Mouse (Mus musculus) left cerebral cortex, postnatal 25 days (tissue): Measurements from ENCODE around the gene Lrrc1. TPM values are rescaled to one million over a fixed set of nuclear protein-coding genes. Genes with fewer than 3 reads are reported as not detected.
A peak's percentile ranks its signal among the peaks of the same experiment; 100 is the strongest.
"Not testable (repeated sequence)": the region's sequence is repeated elsewhere in the genome, so short reads cannot be mapped to it uniquely, and the experiment has no call there.

ENCODE experiments used
- DNase-seq, 2 experiments: peaks; one replicate each; pipeline ENCODE4 v3.0.0; 2022; ENCODE audit warnings: low spot score in 2 of 2, mixed read lengths in 1 of 2
- intact Hi-C: fragments of 180-260 bp; cut with DNase I; formaldehyde crosslinking; loops from one replicate; pipeline ENCODE4 v1.15.1; 2025
- total RNA-seq, 2 experiments: library from RNA; stranded (reverse); gene quantifications; 2 replicates each; pipeline ENCODE4 v1.2.3; 2021

The Lrrc1 gene
- total RNA-seq, result 1 to 10 TPM; 4.5 to 9.2 TPM

- intact Hi-C loops, result loop anchor here (1.0 kb wide), 2 partner anchors 206 to 210 kb away; partner anchors contain the start of gene Gclc
- peak; percentile 83 to 85 for DNase-seq
Observed at GRCm38 (mm10) chr9:77544354-77545067, at the start of gene Lrrc1. Lrrc1 (minus strand) TSS chr9:77544870.

- intact Hi-C loops, result loop anchor here (10.0 kb wide), 1 partner anchor 442 kb away; no protein-coding TSS in a partner anchor
- peak in 1 of 2 experiments; percentile 19 for DNase-seq
Observed at GRCm38 (mm10) chr9:77592423-77592822, 47.8 kb upstream of the Lrrc1 start.

- DNase-seq, result no peak
- intact Hi-C loops, result no loop called here
Observed at GRCm38 (mm10) chr9:77589496-77589895, 44.8 kb upstream of the Lrrc1 start.

- no peak for DNase-seq
- intact Hi-C loops, result no loop called here
Observed at GRCm38 (mm10) chr9:77587616-77588015, 42.9 kb upstream of the Lrrc1 start.

GRCm38 (mm10) chr9:77586806-77587591, 42.3 kb upstream of the Lrrc1 start:
- no peak for DNase-seq
- intact Hi-C loops, result no loop called here

- peak in 1 of 2 experiments; percentile 45 for DNase-seq
- intact Hi-C loops, result no loop called here
Observed at GRCm38 (mm10) chr9:77584746-77585145, 40.1 kb upstream of the Lrrc1 start.

GRCm38 (mm10) chr9:77583302-77583701, 38.6 kb upstream of the Lrrc1 start:
- DNase-seq, result no peak
- intact Hi-C loops, result no loop called here

GRCm38 (mm10) chr9:77579827-77580226, 35.2 kb upstream of the Lrrc1 start:
- intact Hi-C loops, result no loop called here
- DNase-seq, result no peak

- DNase-seq, result no peak
- intact Hi-C loops, result no loop called here
Observed at GRCm38 (mm10) chr9:77577931-77578330, 33.3 kb upstream of the Lrrc1 start.

- no peak for DNase-seq
- intact Hi-C loops, result no loop called here
Observed at GRCm38 (mm10) chr9:77577409-77577808, 32.7 kb upstream of the Lrrc1 start.

- intact Hi-C loops, result no loop called here
- DNase-seq, result no peak
Observed at GRCm38 (mm10) chr9:77576320-77576719, 31.6 kb upstream of the Lrrc1 start.

GRCm38 (mm10) chr9:77574996-77575395, 30.3 kb upstream of the Lrrc1 start:
- DNase-seq, intact Hi-C loops: not testable (repeated sequence)

- DNase-seq, result peak in 1 of 2 experiments; percentile 17
- intact Hi-C loops, result no loop called here
Observed at GRCm38 (mm10) chr9:77571851-77572250, 27.2 kb upstream of the Lrrc1 start.

- intact Hi-C loops, result no loop called here
Observed at GRCm38 (mm10) chr9:77568789-77569506, 24.3 kb upstream of the Lrrc1 start.

GRCm38 (mm10) chr9:77561827-77562226, 17.2 kb upstream of the Lrrc1 start:
- no peak for DNase-seq
- intact Hi-C loops, result no loop called here

More at GRCm38 (mm10) chr9:77568789-77569506, 24.3 kb upstream of the Lrrc1 start:
- no peak for DNase-seq

- intact Hi-C loops, result no loop called here
- no peak for DNase-seq
Observed at GRCm38 (mm10) chr9:77557963-77558362, 13.3 kb upstream of the Lrrc1 start.

GRCm38 (mm10) chr9:77557181-77557580, 12.5 kb upstream of the Lrrc1 start:
- no peak for DNase-seq
- intact Hi-C loops, result no loop called here

- intact Hi-C loops, result no loop called here
- DNase-seq, result no peak
Observed at GRCm38 (mm10) chr9:77556435-77556834, 11.8 kb upstream of the Lrrc1 start.

GRCm38 (mm10) chr9:77553465-77553864, 8.8 kb upstream of the Lrrc1 start:
- intact Hi-C loops, result no loop called here
- DNase-seq, result no peak

- intact Hi-C loops, result no loop called here
- no peak for DNase-seq
Observed at GRCm38 (mm10) chr9:77551036-77551512, 6.4 kb upstream of the Lrrc1 start.
